9 mouse cellular contexts compared by ENCODE assay signal in genomic region chr5:122988021-122988751, GRCm38 (mm10). TPM values are rescaled to one million over a fixed set of nuclear protein-coding genes. Genes with fewer than 3 reads are reported as not detected.
DNase-seq lines count a peak whose midpoint lies in the region; ATAC-seq and TF ChIP-seq lines count a peak whose summit lies in the region.
"Had no signal": no experiment of that assay in that cellular context is flagged by ENCODE, and none has a peak within 500 bp of the region (broad histone marks: within the 10 kb centered on the region; RNA-seq: fewer than 3 reads in every experiment).

No protein-coding gene starts in this region.

- H3K9me3 ChIP-seq in ES-Bruce4 (replicated peaks; ENCODE audit: control insufficient read depth, insufficient read depth, low read length, poor library complexity, severe bottlenecking): no peaks in the 10 kb centered on the region
- H3K9me3 ChIP-seq in hindbrain, embryonic 12.5 days (replicated peaks): no peaks in the 10 kb centered on the region
- no peaks in the 10 kb centered on the region for H3K9me3 ChIP-seq in megakaryocyte, embryonic 14.5 days

- DNase-seq in adrenal gland, postnatal 25 days: peak; percentile 54
- peak; percentile 59 to 72 for DNase-seq in left cerebral cortex, postnatal 36 days (ENCODE audit: low spot score in 2 of 2)
- peak; percentile 47 for DNase-seq in right cerebral cortex, postnatal 4 days

- H3K36me3 ChIP-seq in ES-Bruce4 (ENCODE audit: control insufficient read depth, insufficient read depth, low read length, poor library complexity, severe bottlenecking): no peaks in the 10 kb centered on the region
- H3K36me3 ChIP-seq in hindbrain, embryonic 12.5 days: no peaks in the 10 kb centered on the region
- H3K36me3 ChIP-seq in megakaryocyte, embryonic 14.5 days (replicated peaks; ENCODE audit: low read length): peaks cover 23% of the 10 kb centered on the region

- peak overlapping the region; percentile 72 for H3K4me2 ChIP-seq in hindbrain, embryonic 12.5 days (replicated peaks)

- no peak; the same call in 1 of the 2 replicates for ATAC-seq in hindbrain, embryonic 12.5 days (ENCODE audit: low FRiP score)
- ATAC-seq in monocyte, adult 5-6 weeks (replicated peaks; ENCODE audit: insufficient number of reproducible peaks, low FRiP score, low TSS enrichment, poor library complexity, severe bottlenecking): no peak

- peaks cover 5% of the 10 kb centered on the region for H3K4me1 ChIP-seq in ES-Bruce4 (ENCODE audit: control insufficient read depth, insufficient read depth, low read length)
- peaks cover 7% of the 10 kb centered on the region; the same call in 1 of the 2 replicates for H3K4me1 ChIP-seq in embryonic fibroblast, embryonic 13.5 days (ENCODE audit: control insufficient read depth, insufficient read depth, low read length)
- H3K4me1 ChIP-seq in hindbrain, embryonic 12.5 days: peaks cover 64% of the 10 kb centered on the region
- H3K4me1 ChIP-seq in megakaryocyte, embryonic 14.5 days: peaks cover 69% of the 10 kb centered on the region

- H3K4me3 ChIP-seq in ES-Bruce4 (ENCODE audit: low read depth, low read length): peak overlapping the region; percentile 64
- H3K4me3 ChIP-seq in embryonic fibroblast, embryonic 13.5 days (ENCODE audit: insufficient read depth, low read length): peak overlapping the region; percentile 79
- H3K4me3 ChIP-seq in hindbrain, embryonic 12.5 days: peak overlapping the region; percentile 67
- H3K4me3 ChIP-seq in megakaryocyte, embryonic 14.5 days (replicated peaks): peak overlapping the region; percentile 95

- 0 out of 2 replicates have a peak, but pooled peaks have one; percentile 22 for TF ChIP-seq EP300 in ES-Bruce4 (IDR thresholded peaks at IDR 0.05; ENCODE audit: insufficient read depth, low read depth, low read length)

- no peak for TF ChIP-seq CTCF in ES-Bruce4 (IDR thresholded peaks at IDR 0.05; ENCODE audit: low read depth, low read length)
- no peak for TF ChIP-seq CTCF in embryonic fibroblast, embryonic 13.5 days (IDR thresholded peaks at IDR 0.05; ENCODE audit: borderline replicate concordance, insufficient read depth, low read length)

- peak overlapping the region; percentile 92 for H3K9ac ChIP-seq in ES-Bruce4 (ENCODE audit: low read depth, poor library complexity, severe bottlenecking)
- H3K9ac ChIP-seq in hindbrain, embryonic 12.5 days: peak overlapping the region; percentile 59

- intact Hi-C loops in left cerebral cortex, postnatal 36 days (cut with DNase I): loop anchor here (2.0 kb wide), 1 partner anchor 27 kb away; the partner anchor contains the start of gene Orai1

- H3K27me3 ChIP-seq in ES-Bruce4 (ENCODE audit: control insufficient read depth, insufficient read depth, low read length, poor library complexity, severe bottlenecking): no peaks in the 10 kb centered on the region
- H3K27me3 ChIP-seq in hindbrain, embryonic 12.5 days: no peaks in the 10 kb centered on the region
- H3K27me3 ChIP-seq in megakaryocyte, embryonic 14.5 days (replicated peaks): no peaks in the 10 kb centered on the region

- no peak for TF ChIP-seq POLR2A in ES-Bruce4 (IDR thresholded peaks at IDR 0.05; ENCODE audit: insufficient read depth, low read length)
- TF ChIP-seq POLR2A in embryonic fibroblast, embryonic 13.5 days (IDR thresholded peaks at IDR 0.05; ENCODE audit: low read depth, low read length): peak; percentile 42

- under 1% methylated on average over 37 of the region's 41 CpGs for WGBS in hindbrain, embryonic 12.5 days

- no peak overlapping the region for H3K27ac ChIP-seq in ES-Bruce4 (ENCODE audit: insufficient read depth, low read length)
- H3K27ac ChIP-seq in embryonic fibroblast, embryonic 13.5 days (ENCODE audit: insufficient read depth, low read length): no peak overlapping the region
- peak overlapping the region; percentile 81 for H3K27ac ChIP-seq in hindbrain, embryonic 12.5 days

RNA-seq across cellular contexts. Expression of gene Kdm2b, which starts 1.4 kb away (rescaled TPM):
- polyA plus RNA-seq in ES-Bruce4 (2011; ENCODE audit: insufficient read depth, insufficient read length, low read depth, missing spikeins): 50.3 and 56.8 TPM in 2 replicates
- 16.4 and 22.7 TPM in 2 replicates for total RNA-seq in adrenal gland, postnatal 25 days (2021)
- 18.0 and 22.4 TPM in 2 replicates for polyA plus RNA-seq in embryonic fibroblast, embryonic 13.5 days (2011; ENCODE audit: insufficient read length, low read depth, missing spikeins)
- polyA plus RNA-seq in hindbrain, embryonic 12.5 days (2016; fragmentation: Nextera tagmentation; extraction: Ambion mirVana): 112 and 115 TPM in 2 replicates
- 10 to 100 TPM; 23.7 to 27.3 TPM for total RNA-seq in left cerebral cortex, postnatal 36 days (2021)
- polyA plus RNA-seq in megakaryocyte, embryonic 14.5 days (2012; ENCODE audit: insufficient read depth, low replicate concordance): 19.1 and 24.4 TPM in 2 replicates
- 24.1 to 26.8 TPM (median 25.5 TPM) in 3 replicates for total RNA-seq in monocyte, adult 5-6 weeks (2017)

RNA-seq across cellular contexts. Expression of gene Orai1, which starts 26.7 kb away (rescaled TPM):
- 12.7 and 13.3 TPM in 2 replicates for polyA plus RNA-seq in ES-Bruce4 (2011; ENCODE audit: insufficient read depth, insufficient read length, low read depth, missing spikeins)
- 11.7 and 13.4 TPM in 2 replicates for total RNA-seq in adrenal gland, postnatal 25 days (2021)
- polyA plus RNA-seq in embryonic fibroblast, embryonic 13.5 days (2011; ENCODE audit: insufficient read length, low read depth, missing spikeins): 9.3 and 10.6 TPM in 2 replicates
- polyA plus RNA-seq in hindbrain, embryonic 12.5 days (2016; fragmentation: Nextera tagmentation; extraction: Ambion mirVana): 13.5 and 13.6 TPM in 2 replicates
- total RNA-seq in left cerebral cortex, postnatal 36 days (2021): 1 to 10 TPM; 7.0 to 7.9 TPM
- polyA plus RNA-seq in megakaryocyte, embryonic 14.5 days (2012; ENCODE audit: insufficient read depth, low replicate concordance): 111 and 131 TPM in 2 replicates
- 14.6 to 21.8 TPM (median 17.2 TPM) in 3 replicates for total RNA-seq in monocyte, adult 5-6 weeks (2017)

RNA-seq across cellular contexts. Expression of gene Morn3, which starts 58.6 kb away (rescaled TPM):
- not detected in 2 replicates for polyA plus RNA-seq in ES-Bruce4 (2011; ENCODE audit: insufficient read depth, insufficient read length, low read depth, missing spikeins)
- total RNA-seq in adrenal gland, postnatal 25 days (2021): not detected in 2 replicates
- not detected in 2 replicates for polyA plus RNA-seq in embryonic fibroblast, embryonic 13.5 days (2011; ENCODE audit: insufficient read length, low read depth, missing spikeins)
- 0.35 and 0.73 TPM in 2 replicates for polyA plus RNA-seq in hindbrain, embryonic 12.5 days (2016; fragmentation: Nextera tagmentation; extraction: Ambion mirVana)
- not detected for total RNA-seq in left cerebral cortex, postnatal 36 days (2021)
- polyA plus RNA-seq in megakaryocyte, embryonic 14.5 days (2012; ENCODE audit: insufficient read depth, low replicate concordance): not detected in 2 replicates
- total RNA-seq in monocyte, adult 5-6 weeks (2017): not detected in 3 replicates
- polyA plus RNA-seq: large intestine, adult 2 months had no signal
